In genomic region chr2:156720313-156720674, GRCm38 (mm10) we compare ENCODE assay signal across 8 mouse cellular contexts. TPM values are rescaled to one million over a fixed set of nuclear protein-coding genes. Genes with fewer than 3 reads are reported as not detected.
DNase-seq lines count a peak whose midpoint lies in the region; ATAC-seq lines count a peak whose summit lies in the region.

No protein-coding gene starts in this region.

- WGBS in embryonic facial prominence, embryonic 12.5 days = 1% methylated on average over 10 of the region's 10 CpGs
- WGBS in intestine, embryonic 16.5 days = 2% methylated on average over 10 of the region's 10 CpGs
- WGBS in midbrain, embryonic 16.5 days = 1% methylated on average over 10 of the region's 10 CpGs

- H3K4me3 ChIP-seq in embryonic facial prominence, embryonic 12.5 days = peak overlapping the region; percentile 95
- peak overlapping the region; percentile 93 for H3K4me3 ChIP-seq in intestine, embryonic 16.5 days (ENCODE audit: low read length)
- peak overlapping the region; percentile 98 for H3K4me3 ChIP-seq in midbrain, embryonic 16.5 days (ENCODE audit: low read depth, low read length)

- peak; percentile 37 for DNase-seq in gastrocnemius, postnatal 10 days
- no peak for DNase-seq in gastrocnemius, postnatal 25 days
- peak; percentile 65 for DNase-seq in 3T3-L1 (ENCODE audit: low read depth, low spot score)
- no peak for DNase-seq in cerebellum, adult 9-11 months
- no peak for DNase-seq in layer of hippocampus, postnatal 25 days (ENCODE audit: extremely low spot score in 1 of 2, low spot score in 1 of 2)

- H3K27ac ChIP-seq in embryonic facial prominence, embryonic 12.5 days = peak overlapping the region; percentile 82
- peak overlapping the region; percentile 80 for H3K27ac ChIP-seq in intestine, embryonic 16.5 days (ENCODE audit: low read length)
- H3K27ac ChIP-seq in midbrain, embryonic 16.5 days (ENCODE audit: low read length) = peak overlapping the region; percentile 96

- peaks cover 60% of the 10 kb centered on the region for H3K4me1 ChIP-seq in embryonic facial prominence, embryonic 12.5 days
- peaks cover 56% of the 10 kb centered on the region for H3K4me1 ChIP-seq in intestine, embryonic 16.5 days (ENCODE audit: control insufficient read depth, insufficient read depth, low read length)
- peaks cover 55% of the 10 kb centered on the region for H3K4me1 ChIP-seq in midbrain, embryonic 16.5 days (ENCODE audit: control insufficient read depth, insufficient read depth, low read length)

- ATAC-seq in embryonic facial prominence, embryonic 12.5 days (ENCODE audit: insufficient number of reproducible peaks, insufficient read depth, low FRiP score, low TSS enrichment) = no peak
- peak; percentile 5; the same call in 1 of the 2 replicates for ATAC-seq in intestine, embryonic 16.5 days
- no peak for ATAC-seq in midbrain, embryonic 16.5 days

- peak overlapping the region; percentile 81 for H3K4me2 ChIP-seq in embryonic facial prominence, embryonic 12.5 days (replicated peaks)
- peak overlapping the region; percentile 87 for H3K4me2 ChIP-seq in intestine, embryonic 16.5 days (ENCODE audit: low read depth, low read length)
- peak overlapping the region; percentile 61 for H3K4me2 ChIP-seq in midbrain, embryonic 16.5 days (ENCODE audit: low read length)

- peak overlapping the region; percentile 98 for H3K9ac ChIP-seq in embryonic facial prominence, embryonic 12.5 days
- peak overlapping the region; percentile 89 for H3K9ac ChIP-seq in intestine, embryonic 16.5 days (ENCODE audit: low read depth, low read length)
- H3K9ac ChIP-seq in midbrain, embryonic 16.5 days (ENCODE audit: low read depth, low read length) = peak overlapping the region; percentile 88

- no peaks in the 10 kb centered on the region for H3K27me3 ChIP-seq in embryonic facial prominence, embryonic 12.5 days
- no peaks in the 10 kb centered on the region for H3K27me3 ChIP-seq in intestine, embryonic 16.5 days (replicated peaks; ENCODE audit: control insufficient read depth, insufficient read depth, low read length)
- H3K27me3 ChIP-seq in midbrain, embryonic 16.5 days (ENCODE audit: control insufficient read depth, insufficient read depth, low read depth, low read length) = no peaks in the 10 kb centered on the region

- no peaks in the 10 kb centered on the region for H3K9me3 ChIP-seq in embryonic facial prominence, embryonic 12.5 days
- no peaks in the 10 kb centered on the region for H3K9me3 ChIP-seq in intestine, embryonic 16.5 days (ENCODE audit: control insufficient read depth, low read length)
- no peaks in the 10 kb centered on the region for H3K9me3 ChIP-seq in midbrain, embryonic 16.5 days (replicated peaks; ENCODE audit: control insufficient read depth, low read length, poor library complexity, severe bottlenecking)

- no peaks in the 10 kb centered on the region for H3K36me3 ChIP-seq in embryonic facial prominence, embryonic 12.5 days
- H3K36me3 ChIP-seq in intestine, embryonic 16.5 days (ENCODE audit: control insufficient read depth, insufficient read depth, low read length) = no peaks in the 10 kb centered on the region
- H3K36me3 ChIP-seq in midbrain, embryonic 16.5 days (ENCODE audit: control insufficient read depth, insufficient read depth, low read length) = no peaks in the 10 kb centered on the region

RNA-seq across cellular contexts. Expression of gene Myl9, which starts 54.9 kb away (rescaled TPM):
- total RNA-seq in gastrocnemius, postnatal 10 days (2021) = 100 to 1,000 TPM; 186 to 216 TPM
- total RNA-seq in gastrocnemius, postnatal 25 days (2021) = 10 to 100 TPM; 63.4 to 81.7 TPM
- polyA plus RNA-seq in embryonic facial prominence, embryonic 12.5 days (2016; fragmentation: Nextera tagmentation; extraction: Ambion mirVana) = 182 and 184 TPM in 2 replicates
- 1,232 and 1,258 TPM in 2 replicates for polyA plus RNA-seq in intestine, embryonic 16.5 days (2015; fragmentation: Nextera tagmentation; extraction: Ambion mirVana)
- polyA plus RNA-seq in midbrain, embryonic 16.5 days (2015; fragmentation: Nextera tagmentation; extraction: Ambion mirVana) = 33.7 and 38.8 TPM in 2 replicates
- total RNA-seq in layer of hippocampus, postnatal 25 days (2021) = 10 to 100 TPM; 14.3 to 18.8 TPM

Comparison
In these comparisons a context has a peak if more than half of its experiments do, and no peak if none do; other contexts are left out.
1. DNase-seq: peak in gastrocnemius, postnatal 10 days (single experiment) and 3T3-L1 (single experiment); none in gastrocnemius, postnatal 25 days (single experiment), cerebellum, adult 9-11 months (single experiment) and layer of hippocampus, postnatal 25 days (0 of 2).
2. Peak in every context shown above with its lines, with median percentiles within 50 percentile points of each other: H3K27ac ChIP-seq, H3K4me2 ChIP-seq, H3K4me3 ChIP-seq and H3K9ac ChIP-seq.